Mouse (Mus musculus) lung, postnatal 10 days (tissue): ENCODE results near the gene Prkci.

Experiments
- DNase-seq: peaks from one replicate; pipeline ENCODE4 v3.0.0; 2021

The Prkci gene

GRCm38 (mm10) chr3:31089956-31090355 lies 94.4 kb downstream of the Prkci start:
- no peak for DNase-seq

- DNase-seq, result peak; percentile 28
These were observed 97.6 kb downstream of the Prkci start for GRCm38 (mm10) chr3:31093196-31093595.

DNA sequence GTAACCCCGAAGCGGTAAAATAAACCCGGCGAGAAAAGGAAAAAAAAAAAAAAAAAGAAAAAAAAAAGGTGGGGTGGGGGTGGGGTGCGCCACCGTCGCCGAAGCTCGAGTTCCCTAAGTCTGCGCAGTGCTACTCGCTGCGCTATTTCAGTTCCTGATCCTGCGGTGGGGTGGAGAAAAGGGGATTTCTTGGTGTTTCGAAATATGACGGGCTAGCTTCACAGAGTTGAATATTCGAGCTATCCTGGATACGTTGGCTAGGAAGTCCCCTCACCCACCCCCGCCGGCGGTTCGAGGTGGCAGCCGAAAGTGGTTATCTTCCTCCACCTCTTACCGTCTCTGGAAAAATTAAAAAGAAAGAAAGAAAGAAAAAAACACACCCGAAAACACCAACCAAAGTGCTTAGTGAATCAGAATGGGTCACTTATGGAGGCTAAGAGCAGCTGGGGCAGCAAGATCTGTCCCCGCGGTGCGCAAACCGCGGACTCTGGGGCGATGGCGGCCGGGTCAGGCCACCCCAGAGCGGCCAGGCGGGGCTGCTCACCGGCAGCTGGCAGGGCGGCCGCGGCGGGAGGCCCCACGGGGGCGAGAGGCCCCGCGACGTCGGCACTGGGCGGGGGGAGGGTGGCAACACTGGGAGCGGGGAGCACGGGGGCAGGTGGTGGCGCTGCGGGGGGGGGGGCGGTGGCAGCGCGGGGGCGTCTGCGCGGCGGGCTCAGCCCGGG lies 98.2 kb downstream of the Prkci start:
- DNase-seq, result peak; percentile 78

GRCm38 (mm10) chr3:31094531-31095178 lies 99.1 kb downstream of the Prkci start, which contains the start of gene Skil:
Gene Skil (plus strand): TSS chr3:31095058.
- peak; percentile 97 for DNase-seq

DNA sequence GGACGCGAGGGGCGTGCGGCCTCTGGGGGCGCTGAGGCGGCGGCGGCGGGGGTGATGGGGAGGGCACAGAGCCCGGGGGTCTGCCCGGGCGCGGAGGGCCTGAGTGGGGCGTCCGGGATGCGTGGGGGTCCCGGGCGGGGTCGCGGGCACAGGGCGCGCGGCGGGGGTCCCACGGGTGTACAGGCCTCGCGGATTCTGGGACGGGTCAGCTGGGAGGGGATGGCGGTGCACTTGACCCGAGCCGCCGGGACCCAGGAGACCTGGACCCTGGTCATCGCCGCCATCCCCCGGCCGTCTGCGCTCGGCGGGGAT lies 99.6 kb downstream of the Prkci start:
- DNase-seq, result no peak

- peak; percentile 69 for DNase-seq
These were observed 100.1 kb downstream of the Prkci start for GRCm38 (mm10) chr3:31095491-31096154.

- no peak for DNase-seq
These were observed 100.9 kb downstream of the Prkci start for GRCm38 (mm10) chr3:31096155-31097101.

- DNase-seq, result no peak
These were observed 101.7 kb downstream of the Prkci start for GRCm38 (mm10) chr3:31097102-31097720.

- DNase-seq, result no peak
These were observed 102.4 kb downstream of the Prkci start for GRCm38 (mm10) chr3:31097976-31098375.

- no peak for DNase-seq
These were observed 103.0 kb downstream of the Prkci start for GRCm38 (mm10) chr3:31098556-31098955.

DNA sequence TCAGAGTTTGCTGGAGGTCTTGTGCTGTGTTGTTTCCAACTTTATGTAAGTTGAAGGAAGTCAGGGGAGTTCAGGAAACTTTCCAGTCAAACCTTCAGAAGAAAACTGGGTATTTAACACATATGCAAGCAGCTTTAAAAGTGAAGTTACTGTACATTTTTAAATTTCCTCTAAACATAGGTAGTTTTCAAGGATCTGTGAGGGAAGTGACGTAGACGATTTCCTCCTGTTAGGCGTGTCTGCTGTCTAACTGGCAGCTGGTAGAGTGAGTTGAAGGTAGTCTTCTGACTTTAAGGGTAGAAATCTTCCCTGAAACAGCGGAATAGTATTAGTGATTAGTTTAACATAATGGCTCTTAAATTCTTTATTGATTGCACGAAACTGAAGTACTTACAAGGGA lies 104.5 kb downstream of the Prkci start:
- no peak for DNase-seq

- DNase-seq, result no peak
These were observed 105.3 kb downstream of the Prkci start for GRCm38 (mm10) chr3:31100802-31101201.
